10 mouse cellular contexts compared by ENCODE assay signal in genomic region chr1:23490640-23491039, GRCm38 (mm10).
DNase-seq lines count a peak whose midpoint lies in the region; ATAC-seq lines count a peak whose summit lies in the region.
"Had no signal": no experiment of that assay in that cellular context is flagged by ENCODE, and none has a peak within 500 bp of the region (broad histone marks: within the 10 kb centered on the region; RNA-seq: fewer than 3 reads in every experiment).

No protein-coding gene starts in this region.

- H3K4me1 ChIP-seq in kidney, embryonic 14.5 days (ENCODE audit: control insufficient read depth, insufficient read depth, low read length) = peaks cover 8% of the 10 kb centered on the region; the same call in 1 of the 2 replicates

- peak; percentile 61; the same call in 1 of the 2 replicates for ATAC-seq in kidney, embryonic 14.5 days (ENCODE audit: low FRiP score, low TSS enrichment)

- H3K4me3 ChIP-seq in kidney, embryonic 14.5 days (ENCODE audit: low read length) = no peak overlapping the region

- no peak overlapping the region; the same call in 1 of the 2 replicates for H3K4me2 ChIP-seq in kidney, embryonic 14.5 days (replicated peaks; ENCODE audit: low read depth, low read length)
- H3K4me2 ChIP-seq: lung, embryonic 14.5 days had no signal

- H3K36me3 ChIP-seq in kidney, embryonic 14.5 days (ENCODE audit: control insufficient read depth, insufficient read depth, low read length) = no peaks in the 10 kb centered on the region

- no peaks in the 10 kb centered on the region for H3K27me3 ChIP-seq in kidney, embryonic 14.5 days (ENCODE audit: control insufficient read depth, insufficient read depth, low read length)

- H3K9ac ChIP-seq in kidney, embryonic 14.5 days (ENCODE audit: low read depth, low read length) = no peak overlapping the region
- H3K9ac ChIP-seq: lung, embryonic 14.5 days had no signal

- DNase-seq in kidney, adult 9 months = no peak
- DNase-seq in cerebellum, adult 11 months = peak; percentile 44
- DNase-seq in cerebellum, postnatal 14 days = peak; percentile 15 to 49
- DNase-seq in kidney, postnatal 4 days = peak; percentile 21 to 48
- no peak for DNase-seq in adrenal gland, adult 8-10 months
- no peak for DNase-seq in thymus, postnatal 25 days
- no peak for DNase-seq in ovary, postnatal 36 days (ENCODE audit: low spot score)
- DNase-seq: gastrocnemius, postnatal 10 days had no signal

- H3K27ac ChIP-seq in kidney, embryonic 14.5 days (ENCODE audit: low read depth, low read length) = no peak overlapping the region

- WGBS in kidney, embryonic 14.5 days = 45% methylated on average over 10 of the region's 10 CpGs

- no peaks in the 10 kb centered on the region; the same call in 1 of the 2 replicates for H3K9me3 ChIP-seq in kidney, embryonic 14.5 days (ENCODE audit: control insufficient read depth, low read length)

Comparison
In these comparisons a context has a peak if more than half of its experiments do, and no peak if none do; other contexts are left out.
1. DNase-seq: peak in cerebellum, adult 11 months (single experiment), cerebellum, postnatal 14 days (2 of 2) and kidney, postnatal 4 days (2 of 2); none in kidney, adult 9 months (single experiment), adrenal gland, adult 8-10 months (single experiment), thymus, postnatal 25 days (single experiment) and ovary, postnatal 36 days (single experiment).